Mouse (Mus musculus): ENCODE results near the gene Rassf3. TPM values are rescaled to one million over a fixed set of nuclear protein-coding genes. Genes with fewer than 3 reads are reported as not detected.

The Rassf3 gene
- polyA plus RNA-seq, 1 experiment from 2014 or later, result 16.4 TPM

- Histone ChIP-seq H3K4me1 (ENCODE audit: insufficient read depth) (peaks cover 27% of the 10 kb centered on the region), H3K27me3 (ENCODE audit: insufficient read depth, low read length) (no peaks in the 10 kb centered on the region), H3K9ac (replicated peaks) (no peak overlapping the region), H3K9me3 (ENCODE audit: low read length) (no peaks in the 10 kb centered on the region), H3K4me2 (ENCODE audit: low read depth, low read length) (no peak overlapping the region), H3K4me3 (ENCODE audit: low read depth, low read length) (no peak overlapping the region), H3K36me3 (replicated peaks; ENCODE audit: insufficient read depth, low read length) (peaks cover 27% of the 10 kb centered on the region), H3K27ac (ENCODE audit: low read depth) (no peak overlapping the region)
- ATAC-seq, result no peak
- no peak for TF ChIP-seq CTCF (IDR thresholded peaks at IDR 0.05; ENCODE audit: low read depth)
- TF ChIP-seq EP300 (IDR thresholded peaks at IDR 0.05; ENCODE audit: low read depth), result no peak
- no peak for DNase-seq
- WGBS (ENCODE audit: insufficient replicate concordance), result 67% methylated on average over 14 of the region's 14 CpGs
Observed at GRCm38 (mm10) chr10:121418835-121419234, 57.3 kb downstream of the Rassf3 start.

DNA sequence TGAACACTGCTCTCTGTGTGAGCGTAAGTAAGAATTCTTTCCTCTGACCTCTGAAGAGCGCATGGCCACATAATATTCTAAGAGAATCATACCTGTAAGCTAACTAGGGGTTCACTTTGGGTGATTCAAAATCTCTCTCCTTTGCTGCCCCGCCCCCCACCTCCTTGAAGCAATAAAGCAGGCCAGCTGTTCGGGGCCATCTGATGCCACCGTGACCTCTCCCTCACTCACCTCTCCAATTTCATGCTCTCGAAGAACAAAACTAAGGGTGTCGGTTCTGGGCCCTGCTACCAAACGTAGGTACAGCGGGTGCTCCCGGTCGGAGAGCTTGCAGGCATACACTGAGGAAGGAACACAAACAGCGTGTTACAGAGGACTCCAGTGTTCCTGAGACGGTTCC, 62.0 kb downstream of the Rassf3 start:
- no peak overlapping the region for H3K4me2 ChIP-seq (ENCODE audit: low read depth, low read length)
- TF ChIP-seq CTCF (IDR thresholded peaks at IDR 0.05; ENCODE audit: low read depth) (no peak), EP300 (IDR thresholded peaks at IDR 0.05; ENCODE audit: low read depth) (no peak)

GRCm38 (mm10) chr10:121412824-121413223, 63.3 kb downstream of the Rassf3 start:
- H3K27ac ChIP-seq (ENCODE audit: low read depth), result no peak overlapping the region
- DNase-seq (no peak), ATAC-seq (no peak)
- no peak overlapping the region for H3K4me3 ChIP-seq (ENCODE audit: low read depth, low read length)
- H3K4me2 ChIP-seq (ENCODE audit: low read depth, low read length), result no peak overlapping the region
- no peak overlapping the region for H3K9ac ChIP-seq (replicated peaks)
- no peak for TF ChIP-seq CTCF (IDR thresholded peaks at IDR 0.05; ENCODE audit: low read depth)
- TF ChIP-seq EP300 (IDR thresholded peaks at IDR 0.05; ENCODE audit: low read depth), result no peak
- 0 out of 2 replicates have a peak, but pooled peaks cover 2% of the 10 kb centered on the region for H3K4me1 ChIP-seq (ENCODE audit: insufficient read depth)
- 71% methylated on average over 17 of the region's 17 CpGs for WGBS (ENCODE audit: insufficient replicate concordance)
- no peaks in the 10 kb centered on the region for H3K9me3 ChIP-seq (ENCODE audit: low read length)
- no peaks in the 10 kb centered on the region for H3K27me3 ChIP-seq (ENCODE audit: insufficient read depth, low read length)
- H3K36me3 ChIP-seq (replicated peaks; ENCODE audit: insufficient read depth, low read length), result peaks cover 51% of the 10 kb centered on the region

More for the DNA sequence above, 62.0 kb downstream of the Rassf3 start:
- peaks cover 13% of the 10 kb centered on the region; the same call in 1 of the 2 replicates for H3K4me1 ChIP-seq (ENCODE audit: insufficient read depth)
- ATAC-seq, result no peak
- peaks cover 54% of the 10 kb centered on the region for H3K36me3 ChIP-seq (replicated peaks; ENCODE audit: insufficient read depth, low read length)
- H3K9ac ChIP-seq (replicated peaks), result no peak overlapping the region
- H3K27ac ChIP-seq (ENCODE audit: low read depth), result no peak overlapping the region
- H3K9me3 ChIP-seq (ENCODE audit: low read length), result no peaks in the 10 kb centered on the region
- no peak for DNase-seq
- 91% methylated on average over 13 of the region's 13 CpGs for WGBS (ENCODE audit: insufficient replicate concordance)
- H3K4me3 ChIP-seq (ENCODE audit: low read depth, low read length), result no peak overlapping the region
- H3K27me3 ChIP-seq (ENCODE audit: insufficient read depth, low read length), result no peaks in the 10 kb centered on the region

DNA sequence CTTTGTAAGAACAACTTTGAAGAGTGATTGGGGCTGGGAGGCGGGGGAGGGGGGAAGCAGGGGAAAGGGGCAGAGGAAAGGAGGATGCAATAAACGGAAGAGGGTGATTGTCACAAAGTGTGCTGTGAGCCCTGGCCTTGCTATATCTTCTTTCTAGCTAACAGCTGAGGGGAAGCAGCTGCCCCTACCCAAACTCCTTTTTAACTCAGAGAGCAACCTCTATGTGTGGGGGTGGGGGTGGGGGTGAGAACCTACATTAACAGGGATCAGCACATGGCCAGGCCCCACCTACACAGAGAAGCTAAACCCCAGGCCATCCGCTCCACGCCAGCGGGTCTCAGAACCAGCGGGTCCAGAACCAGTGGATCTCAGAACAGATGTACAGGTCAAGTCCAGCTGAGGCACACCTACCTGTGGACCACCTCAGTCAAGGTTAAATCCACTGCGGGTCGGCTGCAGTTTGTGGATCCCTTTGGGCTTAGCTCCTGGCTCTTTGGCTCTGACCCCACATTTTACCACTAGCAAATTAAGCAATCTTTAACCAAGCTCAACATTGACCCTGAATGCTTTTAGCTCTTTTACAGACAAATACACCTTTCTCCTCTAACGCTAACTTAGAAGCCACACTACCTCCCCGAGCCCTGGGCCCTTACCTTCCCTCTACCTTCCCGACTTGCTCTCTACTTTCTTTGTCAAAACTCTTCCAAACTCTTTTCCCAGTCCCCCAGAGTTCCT, 64.3 kb downstream of the Rassf3 start:
- Histone ChIP-seq H3K27ac (ENCODE audit: low read depth) (peak overlapping the region; percentile 34; the same call in 1 of the 2 replicates), H3K4me1 (ENCODE audit: insufficient read depth) (no peaks in the 10 kb centered on the region), H3K4me3 (ENCODE audit: low read depth, low read length) (no peak overlapping the region), H3K9ac (replicated peaks) (no peak overlapping the region), H3K36me3 (replicated peaks; ENCODE audit: insufficient read depth, low read length) (peaks cover 50% of the 10 kb centered on the region), H3K27me3 (ENCODE audit: insufficient read depth, low read length) (no peaks in the 10 kb centered on the region), H3K9me3 (ENCODE audit: low read length) (no peaks in the 10 kb centered on the region), H3K4me2 (ENCODE audit: low read depth, low read length) (no peak overlapping the region)
- WGBS (ENCODE audit: insufficient replicate concordance), result 70% methylated on average over 11 of the region's 11 CpGs
- no peak for TF ChIP-seq EP300 (IDR thresholded peaks at IDR 0.05; ENCODE audit: low read depth)
- no peak for TF ChIP-seq CTCF (IDR thresholded peaks at IDR 0.05; ENCODE audit: low read depth)
- ATAC-seq (peak; percentile 59), DNase-seq (no peak)

GRCm38 (mm10) chr10:121409717-121410116, 66.4 kb downstream of the Rassf3 start:
- Histone ChIP-seq H3K4me3 (ENCODE audit: low read depth, low read length) (no peak overlapping the region), H3K4me1 (ENCODE audit: insufficient read depth) (no peaks in the 10 kb centered on the region), H3K27me3 (ENCODE audit: insufficient read depth, low read length) (no peaks in the 10 kb centered on the region), H3K9ac (replicated peaks) (no peak overlapping the region), H3K4me2 (ENCODE audit: low read depth, low read length) (no peak overlapping the region), H3K9me3 (ENCODE audit: low read length) (no peaks in the 10 kb centered on the region), H3K27ac (ENCODE audit: low read depth) (no peak overlapping the region), H3K36me3 (replicated peaks; ENCODE audit: insufficient read depth, low read length) (peaks cover 35% of the 10 kb centered on the region)
- WGBS (ENCODE audit: insufficient replicate concordance), result 58% methylated on average over 7 of the region's 7 CpGs
- peak; percentile 41 for DNase-seq
- TF ChIP-seq EP300 (IDR thresholded peaks at IDR 0.05; ENCODE audit: low read depth), result no peak
- peak; percentile 88 for TF ChIP-seq CTCF (IDR thresholded peaks at IDR 0.05; ENCODE audit: low read depth)
- ATAC-seq, result no peak

- no peaks in the 10 kb centered on the region for H3K4me1 ChIP-seq (ENCODE audit: insufficient read depth)
- no peak overlapping the region for H3K4me2 ChIP-seq (ENCODE audit: low read depth, low read length)
- no peak overlapping the region for H3K4me3 ChIP-seq (ENCODE audit: low read depth, low read length)
- no peaks in the 10 kb centered on the region for H3K9me3 ChIP-seq (ENCODE audit: low read length)
- H3K36me3 ChIP-seq (replicated peaks; ENCODE audit: insufficient read depth, low read length), result no peaks in the 10 kb centered on the region
- no peak for TF ChIP-seq CTCF (IDR thresholded peaks at IDR 0.05; ENCODE audit: low read depth)
- no peak for TF ChIP-seq EP300 (IDR thresholded peaks at IDR 0.05; ENCODE audit: low read depth)
- 78% methylated on average over 6 of the region's 9 CpGs for whole genome bisulfite sequencing (ENCODE audit: insufficient replicate concordance)
- H3K9ac ChIP-seq (replicated peaks), result no peak overlapping the region
- ATAC-seq (no peak), DNase-seq (no peak)
- H3K27ac ChIP-seq (ENCODE audit: low read depth), result no peak overlapping the region
- no peaks in the 10 kb centered on the region for H3K27me3 ChIP-seq (ENCODE audit: insufficient read depth, low read length)
Observed at GRCm38 (mm10) chr10:121403946-121404345, 72.2 kb downstream of the Rassf3 start.
